Mouse (Mus musculus) cerebellum, adult 18-20 months (tissue): Measurements from ENCODE around the gene Colec11.
A peak's percentile ranks its signal among the peaks of the same experiment; 100 is the strongest.

Experiments used
- DNase-seq, 2 experiments: peaks; one replicate each; pipeline ENCODE4 v3.0.0; 2021

Gene Colec11

GRCm38 (mm10) chr12:28598526-28598991 lies 24.6 kb downstream of the Colec11 start:
- no peak for DNase-seq

- DNase-seq: no peak
Measured at GRCm38 (mm10) chr12:28598110-28598509, 25.1 kb downstream of the Colec11 start.

GRCm38 (mm10) chr12:28597699-28598098 lies 25.5 kb downstream of the Colec11 start:
- no peak for DNase-seq

- DNase-seq: no peak
Measured at GRCm38 (mm10) chr12:28596851-28597250, 26.3 kb downstream of the Colec11 start.

- peak; percentile 18 to 31 for DNase-seq
Measured at GRCm38 (mm10) chr12:28590428-28590827, 32.7 kb downstream of the Colec11 start.

- peak; percentile 92 to 93 for DNase-seq
Measured at GRCm38 (mm10) chr12:28589090-28589868, 33.9 kb downstream of the Colec11 start.

- DNase-seq: no peak
Measured at GRCm38 (mm10) chr12:28587949-28588348, 35.2 kb downstream of the Colec11 start.

GRCm38 (mm10) chr12:28584036-28584435 lies 39.1 kb downstream of the Colec11 start:
- no peak for DNase-seq

- DNase-seq: no peak
Measured at GRCm38 (mm10) chr12:28582423-28582822, 40.8 kb downstream of the Colec11 start, which contains the start of gene Allc. Allc (minus strand) TSS chr12:28582523.

GRCm38 (mm10) chr12:28579132-28579531 lies 44.0 kb downstream of the Colec11 start:
- DNase-seq: no peak

GRCm38 (mm10) chr12:28578147-28578546 lies 45.0 kb downstream of the Colec11 start:
- no peak for DNase-seq

- no peak for DNase-seq
Measured at GRCm38 (mm10) chr12:28575366-28576070, 47.7 kb downstream of the Colec11 start.

- DNase-seq: no peak
Measured at GRCm38 (mm10) chr12:28572241-28572640, 50.9 kb downstream of the Colec11 start.

- DNase-seq: no peak
Measured at GRCm38 (mm10) chr12:28552299-28552698, 70.9 kb downstream of the Colec11 start, which contains the start of gene Dcdc2c. Dcdc2c (minus strand) TSS chr12:28552399.

GRCm38 (mm10) chr12:28551775-28552174 lies 71.4 kb downstream of the Colec11 start:
- no peak for DNase-seq

GRCm38 (mm10) chr12:28548887-28549286 lies 74.3 kb downstream of the Colec11 start:
- DNase-seq: no peak
